Mouse (Mus musculus) heart, postnatal 14 days (tissue): ENCODE measurements around the gene A530016L24Rik. TPM values are rescaled to one million over a fixed set of nuclear protein-coding genes. Genes with fewer than 3 reads are reported as not detected.

Experiments used
- DNase-seq, 2 experiments: peaks; one replicate each; pipeline ENCODE4 v3.0.0; 2021 to 2022
- intact Hi-C: fragments of 180-260 bp; cut with DNase I; formaldehyde crosslinking; loops from one replicate; pipeline ENCODE4 v1.15.1; 2025
- long read RNA-seq, 2 experiments: library from polyadenylated mRNA; stranded (forward); transcript quantifications; one replicate each; pipeline ENCODE4 v2.0.0; 2021
- total RNA-seq, 2 experiments: library from RNA; stranded (reverse); gene quantifications; 2 replicates each; pipeline ENCODE4 v1.2.3; 2021

The A530016L24Rik gene
- total RNA-seq: 10 to 100 TPM; 15.7 to 20.7 TPM
- long read RNA-seq, experiment 1, partial matches to known transcripts: 3 of 15 reads
- long read RNA-seq, experiment 1, other reads (novel, unspliced or antisense): 8 of 15 reads
- long read RNA-seq, experiment 2, partial matches to known transcripts: 9 of 29 reads
- long read RNA-seq, experiment 2, other reads (novel, unspliced or antisense): 15 of 29 reads

- intact Hi-C loops: no loop called here
- peak; percentile 14 to 45 for DNase-seq
Observed at GRCm38 (mm10) chr12:112489134-112489533, at the start of gene A530016L24Rik. Gene A530016L24Rik, plus strand, starts transcription at chr12:112489448.

GRCm38 (mm10) chr12:112439993-112440392, 49.3 kb upstream of the A530016L24Rik start:
- intact Hi-C loops: no loop called here

DNA sequence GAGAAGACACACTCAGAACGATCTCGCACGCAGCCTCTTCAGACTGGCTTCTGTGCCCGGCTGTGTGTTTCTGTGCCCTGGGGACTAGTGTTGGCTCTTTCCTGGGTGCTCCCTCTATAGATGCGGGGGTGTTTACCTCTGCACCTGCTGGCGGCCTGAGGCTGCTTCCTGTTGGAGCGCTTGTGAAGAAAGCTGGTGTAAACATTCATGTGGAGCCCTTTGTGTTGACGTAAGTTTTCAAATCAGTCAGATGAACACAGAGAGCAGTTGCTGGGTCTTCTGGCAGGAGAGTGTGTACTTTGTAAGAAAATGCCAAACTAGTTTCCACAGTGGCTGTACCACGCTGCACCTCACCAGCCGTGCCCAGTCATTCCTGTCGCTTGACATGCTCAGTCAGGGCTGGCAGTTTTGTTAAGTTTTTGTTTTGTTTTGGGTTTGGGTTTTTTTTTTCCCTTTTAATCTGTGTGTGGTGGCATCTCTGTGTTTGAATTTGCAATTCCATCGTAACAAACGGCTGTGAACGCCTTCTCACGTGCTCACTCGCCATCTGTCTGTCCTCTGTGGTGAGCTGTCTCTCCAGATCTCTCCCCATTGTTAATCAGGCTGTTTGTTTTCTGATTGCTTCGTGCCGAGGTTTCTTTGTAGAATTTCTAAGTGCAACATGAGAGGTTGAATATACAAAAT, 40.0 kb upstream of the A530016L24Rik start:
- intact Hi-C loops: loop anchor here (5.0 kb wide), 1 partner anchor 102 kb away; no protein-coding TSS in a partner anchor
- no peak for DNase-seq

More at GRCm38 (mm10) chr12:112439993-112440392, 49.3 kb upstream of the A530016L24Rik start:
- DNase-seq: no peak

- DNase-seq: peak; percentile 35 to 45
- intact Hi-C loops: loop anchor here (5.0 kb wide), 2 partner anchors 38 to 103 kb away; no protein-coding TSS in a partner anchor
Observed at GRCm38 (mm10) chr12:112449828-112450180, 39.4 kb upstream of the A530016L24Rik start.

DNA sequence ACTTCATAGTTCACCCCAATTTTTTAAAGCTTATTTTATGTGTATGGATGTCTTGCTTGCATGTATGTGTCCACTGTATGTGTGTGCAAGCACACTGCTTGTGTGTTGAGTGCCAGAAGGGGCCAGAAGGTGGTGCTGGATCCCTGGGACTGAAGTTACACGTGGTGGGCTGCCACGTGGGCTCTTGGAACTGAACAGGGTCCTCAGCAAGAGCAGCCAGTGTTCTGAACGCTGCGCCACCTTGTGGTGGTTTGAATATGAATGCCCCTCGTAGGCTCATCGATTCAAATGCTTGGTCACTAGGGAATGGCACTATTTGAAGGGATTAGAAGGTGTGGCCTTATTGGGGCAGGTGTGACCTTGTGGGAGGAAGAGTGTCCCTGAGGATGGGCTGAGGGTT, 38.4 kb upstream of the A530016L24Rik start:
- peak; percentile 47 to 65 for DNase-seq
- intact Hi-C loops: loop anchor here (1.0 to 5.0 kb wide), 2 partner anchors 39 to 306 kb away; no protein-coding TSS in a partner anchor

GRCm38 (mm10) chr12:112451381-112451780, 37.9 kb upstream of the A530016L24Rik start:
- no peak for DNase-seq
- intact Hi-C loops: loop anchor here (1.0 to 5.0 kb wide), 2 partner anchors 39 to 306 kb away; no protein-coding TSS in a partner anchor

DNA sequence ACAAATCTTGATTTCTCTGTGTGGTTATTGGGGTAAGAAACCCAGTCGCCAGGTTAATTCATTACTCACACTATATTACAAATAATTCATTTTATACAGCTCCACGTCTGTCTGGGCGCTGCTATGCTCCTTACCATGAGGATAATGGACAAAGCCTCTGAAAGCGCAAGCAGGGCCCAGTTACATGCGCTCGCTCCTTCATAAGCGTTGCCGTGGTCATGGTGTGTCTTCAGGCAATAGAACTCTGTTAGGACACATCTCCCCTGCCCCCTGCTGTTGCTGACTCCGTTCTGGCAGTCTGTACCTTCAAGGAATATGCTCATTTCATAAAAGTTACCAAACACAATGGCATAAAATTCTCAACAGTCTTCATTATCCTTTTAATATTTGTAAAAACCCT, 37.4 kb upstream of the A530016L24Rik start:
- no peak for DNase-seq
- intact Hi-C loops: loop anchor here (1.0 to 5.0 kb wide), 2 partner anchors 40 to 307 kb away; no protein-coding TSS in a partner anchor

- intact Hi-C loops: no loop called here
- peak in 1 of 2 experiments; percentile 31 for DNase-seq
Observed at GRCm38 (mm10) chr12:112456144-112456713, 33.0 kb upstream of the A530016L24Rik start.

GRCm38 (mm10) chr12:112457839-112458238, 31.4 kb upstream of the A530016L24Rik start:
- no peak for DNase-seq
- intact Hi-C loops: no loop called here

GRCm38 (mm10) chr12:112462423-112462822, 26.8 kb upstream of the A530016L24Rik start:
- no peak for DNase-seq
- intact Hi-C loops: no loop called here

- DNase-seq: no peak
- intact Hi-C loops: no loop called here
Observed at GRCm38 (mm10) chr12:112463209-112463608, 26.0 kb upstream of the A530016L24Rik start.

GRCm38 (mm10) chr12:112463750-112464444, 25.4 kb upstream of the A530016L24Rik start:
- DNase-seq: no peak
- intact Hi-C loops: no loop called here

DNA sequence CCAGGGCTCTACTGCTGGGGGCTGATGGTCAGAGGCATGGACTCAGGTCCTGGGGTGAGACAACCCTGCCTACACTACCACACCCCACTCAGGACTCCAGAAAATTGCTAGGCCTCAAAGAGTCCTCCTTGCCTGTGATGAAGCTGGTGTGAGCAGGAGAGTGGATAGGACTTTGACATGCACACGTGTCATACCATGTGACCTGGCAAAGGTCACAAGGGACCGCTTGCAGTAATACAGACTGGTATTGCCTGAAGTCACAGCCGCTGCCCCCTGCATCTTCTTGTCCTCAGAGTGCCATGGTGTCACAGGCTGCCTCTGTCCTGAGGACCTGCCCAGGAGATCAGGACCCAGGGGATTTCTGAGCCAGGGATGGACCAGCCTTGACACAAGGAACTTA, 24.7 kb upstream of the A530016L24Rik start:
- intact Hi-C loops: no loop called here
- DNase-seq: no peak

- intact Hi-C loops: no loop called here
- DNase-seq: no peak
Observed at GRCm38 (mm10) chr12:112465928-112466327, 23.3 kb upstream of the A530016L24Rik start.

GRCm38 (mm10) chr12:112467387-112467786, 21.9 kb upstream of the A530016L24Rik start:
- intact Hi-C loops: no loop called here
- no peak for DNase-seq

DNA sequence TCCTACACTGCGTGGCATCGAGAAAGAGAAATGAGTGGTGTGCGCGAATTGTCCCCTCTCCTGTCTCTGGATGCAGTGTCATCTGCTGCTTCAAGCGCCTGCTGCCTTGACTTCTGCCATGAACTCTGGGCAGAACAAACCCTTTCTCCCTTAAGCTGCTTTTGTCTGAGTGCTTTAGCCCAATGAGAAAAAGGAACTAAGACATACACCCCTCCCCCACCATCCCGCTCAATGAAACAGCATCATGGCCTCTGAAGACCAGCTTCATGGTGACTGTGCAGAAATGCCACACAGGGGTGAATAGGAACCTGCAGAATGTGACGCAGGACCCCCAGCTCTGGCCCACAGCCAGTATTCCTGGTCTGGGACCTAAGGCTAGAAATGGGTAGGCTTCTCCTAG, 19.9 kb upstream of the A530016L24Rik start:
- no peak for DNase-seq

GRCm38 (mm10) chr12:112470216-112470615, 19.0 kb upstream of the A530016L24Rik start:
- DNase-seq: no peak
- intact Hi-C loops: no loop called here

More for the DNA sequence above, 19.9 kb upstream of the A530016L24Rik start:
- intact Hi-C loops: no loop called here

GRCm38 (mm10) chr12:112473777-112474176, 15.5 kb upstream of the A530016L24Rik start:
- intact Hi-C loops: loop anchor here (1.0 to 2.0 kb wide), 4 partner anchors 63 to 361 kb away; no protein-coding TSS in a partner anchor
- DNase-seq: peak; percentile 90 to 96

DNA sequence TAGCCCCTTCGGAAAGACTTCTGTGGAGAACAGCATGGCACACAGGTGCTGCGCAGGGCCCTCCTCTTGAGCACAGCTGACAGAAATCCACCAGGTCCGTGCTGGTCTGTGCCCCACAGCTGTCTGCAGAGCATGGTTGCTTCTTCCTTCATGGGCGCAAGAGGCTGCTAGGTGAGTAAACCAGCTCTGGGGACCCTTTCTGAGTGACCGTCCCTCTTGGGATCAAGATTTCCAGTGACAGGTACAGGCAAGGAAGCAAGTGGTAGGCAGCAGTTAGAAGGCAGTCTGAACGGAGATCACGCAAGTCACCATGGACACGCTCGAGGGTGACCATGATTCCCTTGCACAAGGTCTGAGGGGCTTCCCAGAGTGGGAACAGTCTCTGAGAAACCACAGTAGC, 287 bp downstream of the A530016L24Rik start:
- intact Hi-C loops: no loop called here
- DNase-seq: no peak

DNA sequence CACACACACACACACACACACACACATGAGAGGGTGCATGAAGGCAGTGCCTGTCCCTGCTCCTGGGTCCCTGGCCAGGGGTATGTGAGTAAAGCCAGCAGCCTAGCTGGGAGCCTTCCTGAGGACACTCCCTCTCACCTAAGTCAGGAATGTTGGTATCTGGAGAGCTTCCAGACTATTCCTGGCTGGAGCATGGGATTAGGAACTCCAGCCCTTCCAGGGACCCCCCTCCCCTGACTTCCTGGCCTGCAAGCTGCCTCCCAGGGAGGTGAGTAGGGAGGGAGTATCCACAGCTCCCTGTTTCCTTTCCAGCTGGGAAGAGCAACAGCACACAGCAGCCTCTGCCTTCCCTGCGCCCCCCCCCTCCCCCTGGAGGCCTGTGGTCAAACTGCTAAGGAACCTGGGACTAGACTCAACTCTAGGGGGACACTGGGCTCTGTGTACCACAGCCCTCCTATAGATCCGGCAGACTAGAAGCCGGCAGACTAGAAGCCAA, 1.2 kb downstream of the A530016L24Rik start:
- intact Hi-C loops: no loop called here
- DNase-seq: peak; percentile 76 to 84
